Mouse (Mus musculus): ENCODE results near the gene Zfp30. TPM values are rescaled to one million over a fixed set of nuclear protein-coding genes. Genes with fewer than 3 reads are reported as not detected.
A peak's percentile ranks its signal among the peaks of the same experiment; 100 is the strongest.

Zfp30 gene
- polyA plus RNA-seq, 1 experiment from 2014 or later = 1.7 TPM

DNA sequence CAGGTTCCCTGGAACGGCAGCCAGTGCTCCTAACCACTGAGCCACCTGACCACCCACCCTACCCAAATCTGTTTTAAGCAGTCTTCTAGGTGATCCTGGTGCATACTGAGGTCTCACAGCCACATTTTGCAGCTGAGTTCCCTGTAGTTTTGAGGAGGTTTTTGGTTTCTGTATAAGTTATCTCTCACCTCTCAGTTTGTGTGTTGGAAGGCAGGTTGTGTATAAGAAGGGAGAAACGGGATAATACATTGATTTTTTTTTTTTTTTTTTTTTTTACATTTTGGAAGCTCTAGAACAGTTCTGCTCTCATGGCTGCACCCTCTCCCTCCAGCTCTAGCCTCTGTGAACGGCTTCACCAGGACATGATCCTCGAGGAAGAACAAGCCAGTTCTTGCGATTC lies 2.1 kb downstream of the Zfp30 start:
- no peak for TF ChIP-seq CTCF (IDR thresholded peaks at IDR 0.05; ENCODE audit: low read depth)
- ATAC-seq = no peak
- Histone ChIP-seq H3K9me3 (ENCODE audit: control insufficient read depth) (no peaks in the 10 kb centered on the region), H3K27ac (ENCODE audit: low read depth, low read length) (no peak overlapping the region), H3K4me3 (ENCODE audit: low read depth, low read length) (0 out of 2 replicates have a peak overlapping the region, but pooled peaks have one; percentile 11), H3K4me2 (replicated peaks; ENCODE audit: low read depth) (peak overlapping the region; percentile 98; the same call in 1 of the 2 replicates), H3K36me3 (ENCODE audit: control insufficient read depth, insufficient read depth) (no peaks in the 10 kb centered on the region), H3K9ac (ENCODE audit: low read depth, low read length) (no peak overlapping the region), H3K27me3 (replicated peaks; ENCODE audit: control insufficient read depth, insufficient read depth, low read length) (no peaks in the 10 kb centered on the region), H3K4me1 (replicated peaks; ENCODE audit: control insufficient read depth, insufficient read depth, low read length) (no peaks in the 10 kb centered on the region)
- 78% methylated on average over 5 of the region's 5 CpGs for WGBS

DNA sequence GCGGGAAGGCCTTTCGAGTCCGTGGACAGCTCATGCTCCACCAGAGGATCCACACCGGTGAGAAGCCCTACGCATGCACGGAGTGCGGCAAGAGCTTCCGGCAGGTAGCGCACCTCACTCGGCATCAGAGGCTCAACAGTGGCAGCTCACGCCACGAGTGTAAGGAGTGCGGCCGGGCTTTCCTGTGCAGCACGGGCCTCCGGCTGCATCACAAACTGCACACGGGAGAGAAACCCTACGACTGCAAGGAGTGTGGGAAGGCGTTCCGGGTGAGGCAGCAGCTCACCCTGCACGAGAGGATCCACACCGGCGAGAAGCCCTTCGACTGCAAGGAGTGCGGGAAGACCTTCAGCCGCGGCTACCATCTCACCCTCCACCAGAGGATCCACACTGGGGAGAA lies 9.1 kb downstream of the Zfp30 start:
- 46% methylated on average over 27 of the region's 27 CpGs for WGBS
- peaks cover 7% of the 10 kb centered on the region; the same call in 1 of the 2 replicates for H3K36me3 ChIP-seq (ENCODE audit: control insufficient read depth, insufficient read depth)
- H3K4me1 ChIP-seq (replicated peaks; ENCODE audit: control insufficient read depth, insufficient read depth, low read length) = no peaks in the 10 kb centered on the region
- no peak overlapping the region for H3K4me3 ChIP-seq (ENCODE audit: low read depth, low read length)
- TF ChIP-seq CTCF (IDR thresholded peaks at IDR 0.05; ENCODE audit: low read depth) = no peak
- H3K27ac ChIP-seq (ENCODE audit: low read depth, low read length) = no peak overlapping the region; the same call in 1 of the 2 replicates
- no peak for ATAC-seq
- H3K9me3 ChIP-seq (ENCODE audit: control insufficient read depth) = no peaks in the 10 kb centered on the region
- H3K27me3 ChIP-seq (replicated peaks; ENCODE audit: control insufficient read depth, insufficient read depth, low read length) = no peaks in the 10 kb centered on the region
- peak overlapping the region; percentile 27; the same call in 1 of the 2 replicates for H3K4me2 ChIP-seq (replicated peaks; ENCODE audit: low read depth)
- H3K9ac ChIP-seq (ENCODE audit: low read depth, low read length) = no peak overlapping the region

DNA sequence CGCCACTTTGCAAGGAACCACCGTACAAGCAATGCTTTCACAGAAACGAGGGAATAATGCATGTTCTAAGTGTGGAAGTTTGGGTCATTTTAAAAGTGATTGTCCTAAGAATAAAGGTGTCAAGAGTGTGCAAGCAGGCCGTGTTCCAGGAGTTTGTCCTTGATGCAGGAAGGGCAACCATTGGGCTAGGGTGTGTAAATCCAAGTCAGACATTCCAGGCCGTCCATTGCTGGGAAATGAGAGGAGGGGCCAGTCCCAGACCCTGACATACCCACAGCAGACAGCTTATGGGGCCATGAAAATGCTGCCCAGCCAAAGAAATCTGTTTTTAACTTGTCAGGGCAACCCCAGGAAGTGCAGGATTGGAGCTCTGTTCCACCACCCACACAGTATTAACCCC lies 23.2 kb downstream of the Zfp30 start:
- Histone ChIP-seq H3K27me3 (replicated peaks; ENCODE audit: control insufficient read depth, insufficient read depth, low read length) (no peaks in the 10 kb centered on the region), H3K27ac (ENCODE audit: low read depth, low read length) (no peak overlapping the region), H3K9ac (ENCODE audit: low read depth, low read length) (no peak overlapping the region), H3K36me3 (ENCODE audit: control insufficient read depth, insufficient read depth) (no peaks in the 10 kb centered on the region), H3K9me3 (ENCODE audit: control insufficient read depth) (no peaks in the 10 kb centered on the region), H3K4me3 (ENCODE audit: low read depth, low read length) (no peak overlapping the region), H3K4me2 (replicated peaks; ENCODE audit: low read depth) (no peak overlapping the region), H3K4me1 (replicated peaks; ENCODE audit: control insufficient read depth, insufficient read depth, low read length) (no peaks in the 10 kb centered on the region)
- ATAC-seq = no peak
- WGBS = 81% methylated on average over 5 of the region's 5 CpGs
- TF ChIP-seq CTCF (IDR thresholded peaks at IDR 0.05; ENCODE audit: low read depth) = no peak

DNA sequence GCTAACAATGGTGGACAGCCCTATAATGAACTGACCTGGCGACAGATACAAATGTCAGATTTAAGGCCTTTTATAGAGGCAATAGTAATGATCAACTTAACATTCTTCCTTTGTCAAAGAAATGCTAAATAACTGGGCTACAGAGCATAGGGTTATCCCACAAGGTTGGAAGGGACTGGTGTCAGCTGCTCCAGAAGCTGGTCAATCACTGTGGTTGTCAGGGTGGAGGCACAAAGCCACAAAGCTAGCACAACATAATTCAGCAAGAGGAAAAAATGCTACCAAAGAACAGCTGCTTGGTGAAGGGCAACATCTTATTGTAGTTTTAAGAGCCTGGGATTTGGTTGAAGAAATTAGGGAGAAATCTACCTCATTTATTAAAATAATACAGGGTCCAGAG lies 28.4 kb downstream of the Zfp30 start:
- Histone ChIP-seq H3K4me2 (replicated peaks; ENCODE audit: low read depth) (no peak overlapping the region), H3K4me3 (ENCODE audit: low read depth, low read length) (no peak overlapping the region), H3K27me3 (replicated peaks; ENCODE audit: control insufficient read depth, insufficient read depth, low read length) (no peaks in the 10 kb centered on the region), H3K4me1 (replicated peaks; ENCODE audit: control insufficient read depth, insufficient read depth, low read length) (no peaks in the 10 kb centered on the region), H3K9me3 (ENCODE audit: control insufficient read depth) (no peaks in the 10 kb centered on the region), H3K9ac (ENCODE audit: low read depth, low read length) (no peak overlapping the region), H3K27ac (ENCODE audit: low read depth, low read length) (no peak overlapping the region), H3K36me3 (ENCODE audit: control insufficient read depth, insufficient read depth) (no peaks in the 10 kb centered on the region)
- no peak for ATAC-seq
- TF ChIP-seq CTCF (IDR thresholded peaks at IDR 0.05; ENCODE audit: low read depth) = no peak
- 92% methylated on average over 1 of the region's 1 CpGs for WGBS

DNA sequence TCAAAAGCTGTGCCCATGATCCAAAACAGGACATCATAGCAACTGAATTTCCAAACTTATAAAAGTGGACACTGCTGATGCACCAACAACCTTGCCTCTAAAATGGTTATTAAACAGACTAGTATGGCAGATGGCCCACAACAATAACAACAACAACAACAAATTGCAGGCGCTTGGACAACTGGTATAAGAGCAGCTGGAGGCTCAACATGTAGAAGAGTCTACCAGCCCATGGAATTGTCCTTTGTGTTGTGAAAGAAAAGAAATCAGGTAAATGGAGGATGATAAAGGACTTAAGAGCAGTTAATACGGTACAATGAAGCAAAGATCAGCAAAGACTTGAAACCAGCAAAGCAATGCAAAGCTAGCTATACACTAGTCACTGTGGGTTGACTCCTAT lies 30.6 kb downstream of the Zfp30 start:
- no peak for ATAC-seq
- no peak overlapping the region for H3K4me3 ChIP-seq (ENCODE audit: low read depth, low read length)
- H3K4me2 ChIP-seq (replicated peaks; ENCODE audit: low read depth) = no peak overlapping the region
- no peaks in the 10 kb centered on the region for H3K9me3 ChIP-seq (ENCODE audit: control insufficient read depth)
- H3K27ac ChIP-seq (ENCODE audit: low read depth, low read length) = no peak overlapping the region
- 88% methylated on average over 2 of the region's 2 CpGs for WGBS
- no peak overlapping the region for H3K9ac ChIP-seq (ENCODE audit: low read depth, low read length)
- H3K4me1 ChIP-seq (replicated peaks; ENCODE audit: control insufficient read depth, insufficient read depth, low read length) = 0 out of 2 replicates have a peak, but pooled peaks cover 2% of the 10 kb centered on the region
- H3K36me3 ChIP-seq (ENCODE audit: control insufficient read depth, insufficient read depth) = no peaks in the 10 kb centered on the region
- no peak for TF ChIP-seq CTCF (IDR thresholded peaks at IDR 0.05; ENCODE audit: low read depth)
- no peaks in the 10 kb centered on the region for H3K27me3 ChIP-seq (replicated peaks; ENCODE audit: control insufficient read depth, insufficient read depth, low read length)

DNA sequence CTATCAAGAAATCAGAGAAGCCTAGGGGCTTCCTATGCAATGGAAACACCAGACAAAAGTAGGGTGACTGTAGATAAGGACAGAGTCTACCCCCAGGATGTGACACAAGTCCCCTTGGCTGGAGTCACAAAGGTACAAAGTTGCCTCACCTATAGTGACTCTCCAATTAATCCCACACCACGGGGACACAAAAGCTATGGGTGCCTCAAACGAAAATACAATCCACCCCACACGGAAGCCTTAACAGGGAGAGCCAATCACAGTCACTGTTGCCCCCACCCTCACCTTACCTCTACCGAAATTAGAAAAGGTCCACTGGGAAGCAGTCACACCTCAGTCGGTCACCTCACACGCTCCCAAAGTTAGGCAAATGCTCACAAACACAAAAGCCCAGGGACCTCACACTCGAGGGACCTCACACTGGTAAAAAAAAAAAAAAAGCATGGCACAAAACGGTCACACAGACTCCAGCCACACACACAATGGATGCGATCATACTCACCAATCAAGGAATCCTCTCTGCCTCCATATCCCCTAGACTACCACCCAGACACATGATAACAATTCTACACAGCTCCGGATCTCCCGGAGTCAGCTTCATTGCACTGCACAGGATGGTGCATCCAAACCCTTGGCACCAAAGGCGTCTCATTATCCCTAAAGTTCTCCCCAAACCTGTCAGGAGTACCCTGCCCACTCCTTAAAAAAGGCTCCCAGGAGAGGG lies 31.4 kb downstream of the Zfp30 start:
- H3K27ac ChIP-seq (ENCODE audit: low read depth, low read length) = no peak overlapping the region
- WGBS = 3% methylated on average over 12 of the region's 12 CpGs
- H3K4me2 ChIP-seq (replicated peaks; ENCODE audit: low read depth) = peak overlapping the region; percentile 72
- ATAC-seq = peak; percentile 34
- peak overlapping the region; percentile 70; the same call in 1 of the 2 replicates for H3K9ac ChIP-seq (ENCODE audit: low read depth, low read length)
- no peaks in the 10 kb centered on the region for H3K9me3 ChIP-seq (ENCODE audit: control insufficient read depth)
- no peaks in the 10 kb centered on the region for H3K27me3 ChIP-seq (replicated peaks; ENCODE audit: control insufficient read depth, insufficient read depth, low read length)
- H3K4me3 ChIP-seq (ENCODE audit: low read depth, low read length) = peak overlapping the region; percentile 71
- H3K36me3 ChIP-seq (ENCODE audit: control insufficient read depth, insufficient read depth) = no peaks in the 10 kb centered on the region
- TF ChIP-seq CTCF (IDR thresholded peaks at IDR 0.05; ENCODE audit: low read depth) = no peak
- H3K4me1 ChIP-seq (replicated peaks; ENCODE audit: control insufficient read depth, insufficient read depth, low read length) = 0 out of 2 replicates have a peak, but pooled peaks cover 2% of the 10 kb centered on the region

Data from intestine, postnatal 0 days (tissue).